8 mouse cellular contexts compared by ENCODE assay signal in genomic region chr12:102702356-102703110, GRCm38 (mm10). TPM values are rescaled to one million over a fixed set of nuclear protein-coding genes. Genes with fewer than 3 reads are reported as not detected.
DNase-seq lines count a peak whose midpoint lies in the region; ATAC-seq and TF ChIP-seq lines count a peak whose summit lies in the region.

No protein-coding gene starts in this region.

- ATAC-seq in liver, embryonic 12.5 days = no peak
- ATAC-seq in stomach, postnatal 0 days (ENCODE audit: low FRiP score, low TSS enrichment) = no peak

- no peaks in the 10 kb centered on the region for H3K9me3 ChIP-seq in liver, embryonic 12.5 days (replicated peaks)
- H3K9me3 ChIP-seq in stomach, postnatal 0 days (ENCODE audit: control insufficient read depth, low read length) = no peaks in the 10 kb centered on the region

- TF ChIP-seq EP300 in stomach, postnatal 0 days (optimal IDR thresholded peaks at IDR 0.05) = no peak

- peak overlapping the region; percentile 100 for H3K4me2 ChIP-seq in liver, embryonic 12.5 days
- peak overlapping the region; percentile 95 for H3K4me2 ChIP-seq in stomach, postnatal 0 days (replicated peaks; ENCODE audit: low read depth)

- H3K36me3 ChIP-seq in liver, embryonic 12.5 days = no peaks in the 10 kb centered on the region
- H3K36me3 ChIP-seq in stomach, postnatal 0 days (ENCODE audit: control insufficient read depth, insufficient read depth, low read length) = no peaks in the 10 kb centered on the region

- intact Hi-C loops in left cerebral cortex, adult 2 months (cut with DNase I) = loop anchor here (2.0 to 5.0 kb wide), 2 partner anchors 50 to 175 kb away; no protein-coding TSS in a partner anchor

- H3K4me3 ChIP-seq in left cerebral cortex, adult 2 months = peak overlapping the region; percentile 80
- H3K4me3 ChIP-seq in liver, embryonic 12.5 days = peak overlapping the region; percentile 34
- peak overlapping the region; percentile 79 for H3K4me3 ChIP-seq in stomach, postnatal 0 days (ENCODE audit: low read depth, low read length)

- peak; percentile 70 to 78 for DNase-seq in left cerebral cortex, adult 2 months (ENCODE audit: extremely low spot score in 1 of 2, low spot score in 2 of 2)
- no peak for DNase-seq in left cerebral cortex, adult 8-10 months (ENCODE audit: low spot score in 2 of 2)
- DNase-seq in cerebellum, postnatal 14 days = peak; percentile 91 to 97
- DNase-seq in gastrocnemius, postnatal 4 days (ENCODE audit: low spot score in 2 of 2) = peak; percentile 77 to 90
- DNase-seq in kidney, adult 11 months = peak; percentile 47
- DNase-seq in neural tube, embryonic 10.5 days (ENCODE audit: extremely low spot score, low spot score) = peak; percentile 81
- DNase-seq in stomach, postnatal 0 days (ENCODE audit: low spot score) = peak; percentile 78

- peak overlapping the region; percentile 88 for H3K27ac ChIP-seq in left cerebral cortex, adult 2 months
- peak overlapping the region; percentile 63; the same call in 1 of the 2 replicates for H3K27ac ChIP-seq in liver, embryonic 12.5 days
- H3K27ac ChIP-seq in stomach, postnatal 0 days (replicated peaks) = peak overlapping the region; percentile 73

- peaks cover 63% of the 10 kb centered on the region for H3K4me1 ChIP-seq in liver, embryonic 12.5 days
- peaks cover 8% of the 10 kb centered on the region for H3K4me1 ChIP-seq in stomach, postnatal 0 days (replicated peaks; ENCODE audit: control insufficient read depth, insufficient read depth)

- peak; percentile 82 for TF ChIP-seq CTCF in left cerebral cortex, adult 2 months (IDR thresholded peaks at IDR 0.05)
- peak; percentile 78 for TF ChIP-seq CTCF in stomach, postnatal 0 days (IDR thresholded peaks at IDR 0.05; ENCODE audit: low read depth)

- 9% methylated on average over 15 of the region's 15 CpGs for WGBS in liver, embryonic 12.5 days (ENCODE audit: insufficient replicate concordance)
- 14% methylated on average over 15 of the region's 15 CpGs for WGBS in stomach, postnatal 0 days

- 0 out of 2 replicates have a peak overlapping the region, but pooled peaks have one; percentile 51 for H3K9ac ChIP-seq in liver, embryonic 12.5 days
- peak overlapping the region; percentile 48; the same call in 1 of the 2 replicates for H3K9ac ChIP-seq in stomach, postnatal 0 days (ENCODE audit: low read length)

- H3K27me3 ChIP-seq in liver, embryonic 12.5 days (replicated peaks) = peaks cover 18% of the 10 kb centered on the region
- H3K27me3 ChIP-seq in stomach, postnatal 0 days (ENCODE audit: control insufficient read depth, insufficient read depth, low read length) = no peaks in the 10 kb centered on the region

RNA-seq across cellular contexts. Expression of gene Itpk1, which starts 2.2 kb away (rescaled TPM):
- 10 to 100 TPM; 52.3 to 54.9 TPM for total RNA-seq in left cerebral cortex, adult 2 months (2021)
- total RNA-seq in left cerebral cortex, adult 8-10 months (2022) = 10 to 100 TPM; 58.8 to 68.2 (median 62.5) TPM
- total RNA-seq in gastrocnemius, postnatal 4 days (2021) = 10 to 100 TPM; 10.0 to 10.1 TPM
- polyA plus RNA-seq in liver, embryonic 12.5 days (2016; fragmentation: Nextera tagmentation; extraction: Ambion mirVana) = 3.7 and 4.3 TPM in 2 replicates
- polyA plus RNA-seq in stomach, postnatal 0 days (2015; fragmentation: Nextera tagmentation; extraction: Ambion mirVana) = 21.5 and 26.7 TPM in 2 replicates

RNA-seq across cellular contexts. Expression of gene Moap1, which starts 40.9 kb away (rescaled TPM):
- total RNA-seq in left cerebral cortex, adult 2 months (2021) = 10 to 100 TPM; 24.4 to 33.8 TPM
- 10 to 100 TPM; 29.9 to 37.3 (median 33.4) TPM for total RNA-seq in left cerebral cortex, adult 8-10 months (2022)
- 1 to 10 TPM; 7.6 to 7.8 TPM for total RNA-seq in gastrocnemius, postnatal 4 days (2021)
- polyA plus RNA-seq in liver, embryonic 12.5 days (2016; fragmentation: Nextera tagmentation; extraction: Ambion mirVana) = 9.2 and 11.7 TPM in 2 replicates
- 8.1 and 9.5 TPM in 2 replicates for polyA plus RNA-seq in stomach, postnatal 0 days (2015; fragmentation: Nextera tagmentation; extraction: Ambion mirVana)

RNA-seq across cellular contexts. Expression of gene Tmem251, which starts 41.0 kb away (rescaled TPM):
- 1 to 10 TPM; 5.6 to 5.7 TPM for total RNA-seq in left cerebral cortex, adult 2 months (2021)
- 1 to 10 TPM; 5.3 to 6.3 (median 5.9) TPM for total RNA-seq in left cerebral cortex, adult 8-10 months (2022)
- total RNA-seq in gastrocnemius, postnatal 4 days (2021) = 1 to 10 TPM; 2.8 to 3.6 TPM
- 11.5 and 12.3 TPM in 2 replicates for polyA plus RNA-seq in liver, embryonic 12.5 days (2016; fragmentation: Nextera tagmentation; extraction: Ambion mirVana)
- polyA plus RNA-seq in stomach, postnatal 0 days (2015; fragmentation: Nextera tagmentation; extraction: Ambion mirVana) = 10.5 and 10.9 TPM in 2 replicates

RNA-seq across cellular contexts. Expression of gene Gm28051, which starts 55.0 kb away (rescaled TPM):
- not detected for total RNA-seq in left cerebral cortex, adult 2 months (2021)
- not detected for total RNA-seq in left cerebral cortex, adult 8-10 months (2022)
- total RNA-seq in gastrocnemius, postnatal 4 days (2021) = not detected
- polyA plus RNA-seq in liver, embryonic 12.5 days (2016; fragmentation: Nextera tagmentation; extraction: Ambion mirVana) = 0.48 TPM in 1 of 2 replicates, not detected in the other
- not detected in 2 replicates for polyA plus RNA-seq in stomach, postnatal 0 days (2015; fragmentation: Nextera tagmentation; extraction: Ambion mirVana)

RNA-seq across cellular contexts. Expression of gene Gon7, which starts 55.1 kb away (rescaled TPM):
- 10 to 100 TPM; 15.8 to 18.1 TPM for total RNA-seq in left cerebral cortex, adult 2 months (2021)
- 10 to 100 TPM; 12.7 to 15.0 (median 13.4) TPM for total RNA-seq in left cerebral cortex, adult 8-10 months (2022)
- total RNA-seq in gastrocnemius, postnatal 4 days (2021) = 10 to 100 TPM in 1 of 2 experiments, 1 to 10 TPM in 1; 9.5 to 10.9 TPM
- 20.6 and 23.2 TPM in 2 replicates for polyA plus RNA-seq in liver, embryonic 12.5 days (2016; fragmentation: Nextera tagmentation; extraction: Ambion mirVana)
- 13.6 and 14.7 TPM in 2 replicates for polyA plus RNA-seq in stomach, postnatal 0 days (2015; fragmentation: Nextera tagmentation; extraction: Ambion mirVana)

Comparison
In these comparisons a context has a peak if more than half of its experiments do, and no peak if none do; other contexts are left out.
1. DNase-seq: peak in left cerebral cortex, adult 2 months (2 of 2), cerebellum, postnatal 14 days (2 of 2), gastrocnemius, postnatal 4 days (2 of 2), kidney, adult 11 months (single experiment), neural tube, embryonic 10.5 days (single experiment) and stomach, postnatal 0 days (single experiment); none in left cerebral cortex, adult 8-10 months (0 of 2).
2. RNA of gene Itpk1, which starts 2.2 kb away (total RNA-seq): 58.8 to 68.2 TPM in left cerebral cortex, adult 8-10 months and 52.3 to 54.9 TPM in left cerebral cortex, adult 2 months; 10.0 to 10.1 TPM in gastrocnemius, postnatal 4 days; every median in the first group is over 4 times any median in the second.
3. Peak in every context shown above with its lines, with median percentiles within 50 percentile points of each other: H3K27ac ChIP-seq and H3K4me3 ChIP-seq.